Mouse (Mus musculus): Measurements from ENCODE around the gene Max. TPM values are rescaled to one million over a fixed set of nuclear protein-coding genes. Genes with fewer than 3 reads are reported as not detected.

The Max gene
- polyA plus RNA-seq, 1 experiment from 2014 or later: 26.4 TPM

DNA sequence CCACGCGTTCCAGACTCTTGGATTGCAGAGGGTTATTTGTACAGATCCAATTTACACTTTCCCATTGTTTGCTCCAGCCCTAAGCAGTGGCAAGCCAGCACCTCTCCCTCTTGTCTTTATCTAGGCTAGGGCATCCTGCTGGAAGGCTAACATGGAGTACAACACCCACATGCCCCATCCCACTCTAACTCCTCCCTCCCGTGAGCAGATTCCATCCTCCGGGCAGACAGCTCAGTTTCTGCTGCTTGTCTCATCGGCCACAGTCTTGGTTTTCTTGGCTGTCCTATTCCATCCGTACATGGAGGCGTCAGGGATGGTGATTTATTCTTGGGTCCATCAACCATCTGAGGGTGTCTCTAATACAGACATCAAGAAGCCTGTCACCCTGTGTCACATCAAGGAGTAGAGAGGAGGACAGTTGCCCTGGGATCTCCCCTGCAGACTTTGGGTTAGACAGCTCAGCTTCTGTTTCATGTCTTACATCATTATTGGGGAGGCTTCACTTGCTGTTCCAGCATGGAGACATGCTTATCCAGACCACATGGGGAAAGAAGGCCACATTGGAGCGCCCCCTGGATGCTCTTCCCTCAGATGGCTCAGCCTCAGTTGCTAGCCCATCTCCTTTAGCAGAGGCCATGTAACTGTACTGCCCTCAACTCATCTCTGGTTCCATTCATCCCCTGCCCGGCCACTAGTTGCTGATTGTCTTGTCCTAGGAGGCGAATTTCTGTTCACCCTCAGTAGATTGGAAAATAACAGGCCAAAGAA, 67.0 kb downstream of the Max start:
- Histone ChIP-seq H3K27ac (ENCODE audit: low read depth, low read length) (peak overlapping the region; percentile 48), H3K4me2 (no peak overlapping the region), H3K4me1 (ENCODE audit: control insufficient read depth, insufficient read depth, low read length) (peaks cover 15% of the 10 kb centered on the region), H3K27me3 (ENCODE audit: control insufficient read depth, insufficient read depth, low read length) (no peaks in the 10 kb centered on the region), H3K36me3 (ENCODE audit: control insufficient read depth, insufficient read depth, low read length) (no peaks in the 10 kb centered on the region), H3K4me3 (ENCODE audit: low read depth, low read length) (no peak overlapping the region), H3K9me3 (replicated peaks; ENCODE audit: control insufficient read depth, low read length) (no peaks in the 10 kb centered on the region), H3K9ac (ENCODE audit: low read depth, low read length) (no peak overlapping the region)
- WGBS (ENCODE audit: insufficient replicate concordance): 65% methylated on average over 10 of the region's 10 CpGs
- ATAC-seq (replicated peaks; ENCODE audit: insufficient number of reproducible peaks, low FRiP score, low TSS enrichment): no peak

DNA sequence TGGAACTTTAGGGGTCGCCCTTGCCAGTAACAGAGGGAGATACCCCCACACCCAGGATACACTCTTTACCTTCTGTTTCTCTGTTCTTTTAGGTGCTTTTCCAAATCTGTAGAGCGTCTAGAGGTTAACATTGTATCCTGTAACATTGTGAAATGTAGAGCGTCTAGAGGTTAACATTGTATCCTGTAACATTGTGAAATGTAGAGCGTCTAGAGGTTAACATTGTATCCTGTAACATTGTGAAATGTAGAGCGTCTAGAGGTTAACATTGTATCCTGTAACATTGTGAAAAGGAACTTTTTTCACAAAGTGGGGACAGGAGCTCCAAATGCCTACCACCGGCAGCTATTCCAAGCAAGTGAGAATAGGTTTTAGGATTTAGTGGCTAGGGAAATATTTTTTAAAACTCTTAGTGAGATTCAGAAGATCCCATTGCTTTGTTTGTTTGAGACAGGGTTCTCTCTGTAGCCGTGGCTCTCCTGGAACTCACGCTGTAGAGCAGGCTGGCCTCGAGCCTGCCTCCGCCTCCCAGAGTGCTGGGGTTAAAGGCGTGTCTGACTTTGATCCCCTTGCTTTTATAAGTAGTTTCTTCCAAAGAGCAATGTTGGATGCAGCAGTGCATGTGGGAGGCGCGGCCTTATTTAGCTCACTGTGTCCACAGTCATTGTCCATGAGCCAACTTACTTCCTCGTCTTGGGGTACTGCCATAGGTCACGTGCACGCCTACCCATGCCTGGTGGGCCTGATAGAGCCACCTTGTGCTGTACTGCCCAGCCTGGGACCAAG, 68.9 kb downstream of the Max start:
- no peak overlapping the region for H3K4me3 ChIP-seq (ENCODE audit: low read depth, low read length)
- no peak overlapping the region for H3K27ac ChIP-seq (ENCODE audit: low read depth, low read length)
- H3K9ac ChIP-seq (ENCODE audit: low read depth, low read length): no peak overlapping the region
- H3K4me2 ChIP-seq: no peak overlapping the region
- no peaks in the 10 kb centered on the region for H3K36me3 ChIP-seq (ENCODE audit: control insufficient read depth, insufficient read depth, low read length)
- H3K27me3 ChIP-seq (ENCODE audit: control insufficient read depth, insufficient read depth, low read length): no peaks in the 10 kb centered on the region
- no peaks in the 10 kb centered on the region for H3K9me3 ChIP-seq (replicated peaks; ENCODE audit: control insufficient read depth, low read length)
- 88% methylated on average over 16 of the region's 16 CpGs for WGBS (ENCODE audit: insufficient replicate concordance)
- ATAC-seq (replicated peaks; ENCODE audit: insufficient number of reproducible peaks, low FRiP score, low TSS enrichment): no peak
- H3K4me1 ChIP-seq (ENCODE audit: control insufficient read depth, insufficient read depth, low read length): peaks cover 15% of the 10 kb centered on the region

- Histone ChIP-seq H3K9ac (ENCODE audit: low read depth, low read length) (no peak overlapping the region), H3K36me3 (ENCODE audit: control insufficient read depth, insufficient read depth, low read length) (no peaks in the 10 kb centered on the region), H3K27ac (ENCODE audit: low read depth, low read length) (no peak overlapping the region), H3K4me1 (ENCODE audit: control insufficient read depth, insufficient read depth, low read length) (peaks cover 15% of the 10 kb centered on the region), H3K4me3 (ENCODE audit: low read depth, low read length) (no peak overlapping the region), H3K27me3 (ENCODE audit: control insufficient read depth, insufficient read depth, low read length) (no peaks in the 10 kb centered on the region), H3K4me2 (no peak overlapping the region), H3K9me3 (replicated peaks; ENCODE audit: control insufficient read depth, low read length) (no peaks in the 10 kb centered on the region)
- 78% methylated on average over 3 of the region's 3 CpGs for WGBS (ENCODE audit: insufficient replicate concordance)
- ATAC-seq (replicated peaks; ENCODE audit: insufficient number of reproducible peaks, low FRiP score, low TSS enrichment): no peak
These were observed 70.8 kb downstream of the Max start for GRCm38 (mm10) chr12:76891160-76891559.

DNA sequence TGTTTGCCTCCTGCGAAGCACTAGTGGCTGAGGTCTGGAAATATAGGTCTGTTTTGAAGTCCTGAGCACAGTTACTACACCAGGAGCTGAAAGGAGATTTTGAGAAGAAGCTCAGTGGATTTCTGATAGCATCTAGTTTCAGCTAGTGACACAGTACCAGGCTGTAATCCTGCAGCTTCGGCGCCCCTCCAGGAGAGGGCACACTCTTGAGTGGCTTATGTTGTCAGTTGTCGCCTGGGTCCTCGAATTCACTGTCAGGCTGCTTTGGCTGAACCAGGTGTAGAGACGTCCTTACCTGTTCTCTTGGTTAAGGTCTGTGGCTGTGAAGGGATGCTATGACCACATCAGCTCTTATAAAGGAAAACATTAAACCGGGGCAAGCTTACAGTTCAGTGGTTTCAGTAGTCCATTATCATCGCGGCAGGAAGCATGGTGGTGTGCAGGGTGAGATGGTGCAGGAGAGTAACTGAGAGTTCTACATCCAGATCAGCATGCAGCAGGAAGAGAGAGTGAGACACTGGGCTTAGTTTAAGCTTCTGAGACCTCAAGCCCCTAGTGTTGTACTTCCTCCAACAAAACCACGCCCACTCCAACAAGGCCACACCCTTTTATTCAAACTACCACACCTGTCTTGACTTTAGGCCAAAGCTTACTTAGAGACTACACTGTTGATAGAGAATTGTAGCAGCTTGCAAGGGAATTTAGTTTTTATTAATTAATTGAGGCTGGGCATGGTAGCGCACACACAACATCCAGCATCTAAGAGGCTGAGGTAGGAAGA, 72.4 kb downstream of the Max start:
- H3K4me2 ChIP-seq: no peak overlapping the region
- no peak overlapping the region for H3K9ac ChIP-seq (ENCODE audit: low read depth, low read length)
- H3K9me3 ChIP-seq (replicated peaks; ENCODE audit: control insufficient read depth, low read length): no peaks in the 10 kb centered on the region
- H3K4me3 ChIP-seq (ENCODE audit: low read depth, low read length): no peak overlapping the region
- ATAC-seq (replicated peaks; ENCODE audit: insufficient number of reproducible peaks, low FRiP score, low TSS enrichment): no peak
- H3K27me3 ChIP-seq (ENCODE audit: control insufficient read depth, insufficient read depth, low read length): no peaks in the 10 kb centered on the region
- 82% methylated on average over 11 of the region's 11 CpGs for WGBS (ENCODE audit: insufficient replicate concordance)
- H3K27ac ChIP-seq (ENCODE audit: low read depth, low read length): no peak overlapping the region
- H3K4me1 ChIP-seq (ENCODE audit: control insufficient read depth, insufficient read depth, low read length): peaks cover 5% of the 10 kb centered on the region; the same call in 1 of the 2 replicates
- H3K36me3 ChIP-seq (ENCODE audit: control insufficient read depth, insufficient read depth, low read length): no peaks in the 10 kb centered on the region

DNA sequence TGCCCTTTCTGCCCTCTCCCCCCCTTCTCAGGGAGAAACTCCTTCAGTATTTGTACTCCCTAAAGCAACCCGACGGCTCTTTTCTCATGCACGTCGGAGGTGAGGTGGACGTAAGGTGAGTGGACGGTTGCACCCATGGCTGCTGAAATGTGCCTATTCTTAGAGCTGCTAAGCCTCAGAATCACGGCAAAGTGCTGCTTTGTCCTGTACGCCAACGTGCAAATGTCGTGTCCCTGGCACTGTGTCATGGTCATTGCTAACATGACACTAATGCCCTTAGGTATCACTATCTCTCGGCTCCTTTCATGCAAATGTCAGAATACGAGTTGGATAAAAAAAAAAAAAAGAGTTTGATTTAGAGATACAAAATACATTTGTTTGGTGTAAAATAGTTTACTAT, 74.1 kb downstream of the Max start:
- H3K9me3 ChIP-seq (replicated peaks; ENCODE audit: control insufficient read depth, low read length): no peaks in the 10 kb centered on the region
- H3K27ac ChIP-seq (ENCODE audit: low read depth, low read length): no peak overlapping the region
- H3K4me1 ChIP-seq (ENCODE audit: control insufficient read depth, insufficient read depth, low read length): peaks cover 14% of the 10 kb centered on the region; the same call in 1 of the 2 replicates
- H3K27me3 ChIP-seq (ENCODE audit: control insufficient read depth, insufficient read depth, low read length): no peaks in the 10 kb centered on the region
- no peaks in the 10 kb centered on the region for H3K36me3 ChIP-seq (ENCODE audit: control insufficient read depth, insufficient read depth, low read length)
- 76% methylated on average over 12 of the region's 12 CpGs for WGBS (ENCODE audit: insufficient replicate concordance)
- no peak for ATAC-seq (replicated peaks; ENCODE audit: insufficient number of reproducible peaks, low FRiP score, low TSS enrichment)
- no peak overlapping the region for H3K4me3 ChIP-seq (ENCODE audit: low read depth, low read length)
- H3K4me2 ChIP-seq: no peak overlapping the region
- no peak overlapping the region for H3K9ac ChIP-seq (ENCODE audit: low read depth, low read length)

Other genes with a start within 250 kb of the Max start
- 146 and 148 TPM in 2 replicates for gene Churc1, start 196.7 kb downstream of the Max start, polyA plus RNA-seq (2014; fragmentation: Nextera tagmentation; extraction: Ambion mirVana)
- gene Fntb, start 196.6 kb downstream of the Max start, polyA plus RNA-seq (2014; fragmentation: Nextera tagmentation; extraction: Ambion mirVana): 30.7 and 34.2 TPM in 2 replicates
- 0.36 TPM in 1 of 2 replicates, not detected in the other for gene Gpx2, start 166.6 kb downstream of the Max start, polyA plus RNA-seq (2014; fragmentation: Nextera tagmentation; extraction: Ambion mirVana)
- 1.5 and 1.8 TPM in 2 replicates for gene Rab15, start 139.3 kb downstream of the Max start, polyA plus RNA-seq (2014; fragmentation: Nextera tagmentation; extraction: Ambion mirVana)

Measured in heart, embryonic 11.5 days (tissue).